Mouse (Mus musculus): ENCODE results near the gene Supt6. TPM values are rescaled to one million over a fixed set of nuclear protein-coding genes. Genes with fewer than 3 reads are reported as not detected.
A peak's percentile ranks its signal among the peaks of the same experiment; 100 is the strongest.

Supt6 gene
- polyA plus RNA-seq, 1 experiment from 2014 or later, result 11.4 TPM

GRCm38 (mm10) chr11:78166640-78167039, 79.1 kb downstream of the Supt6 start:
- H3K36me3 ChIP-seq (ENCODE audit: insufficient read depth, low read length), result no peaks in the 10 kb centered on the region; the same call in 1 of the 2 replicates
- peaks cover 20% of the 10 kb centered on the region for H3K4me1 ChIP-seq (ENCODE audit: insufficient read depth, low read depth, low read length)
- H3K9ac ChIP-seq (replicated peaks; ENCODE audit: low read depth), result no peak overlapping the region
- 59% methylated on average over 6 of the region's 6 CpGs for WGBS
- DNase-seq (ENCODE audit: low spot score), result no peak
- no peaks in the 10 kb centered on the region for H3K9me3 ChIP-seq (ENCODE audit: low read length)
- no peak for TF ChIP-seq CTCF (IDR thresholded peaks at IDR 0.05)
- no peak for TF ChIP-seq EP300 (IDR thresholded peaks at IDR 0.05)
- no peak overlapping the region for H3K4me2 ChIP-seq (replicated peaks; ENCODE audit: low read depth, low read length)
- no peak for ATAC-seq
- no peaks in the 10 kb centered on the region for H3K27me3 ChIP-seq (replicated peaks; ENCODE audit: insufficient read depth, low read length)
- H3K4me3 ChIP-seq (ENCODE audit: low read depth, low read length), result no peak overlapping the region
- peak overlapping the region; percentile 94 for H3K27ac ChIP-seq (ENCODE audit: low read length)

GRCm38 (mm10) chr11:78166161-78166560, 79.6 kb downstream of the Supt6 start:
- H3K9ac ChIP-seq (replicated peaks; ENCODE audit: low read depth), result no peak overlapping the region; the same call in 1 of the 2 replicates
- WGBS, result 40% methylated on average over 4 of the region's 4 CpGs

GRCm38 (mm10) chr11:78165761-78166109, 80.1 kb downstream of the Supt6 start:
- peak overlapping the region; percentile 72; the same call in 1 of the 2 replicates for H3K9ac ChIP-seq (replicated peaks; ENCODE audit: low read depth)
- peak overlapping the region; percentile 75 for H3K4me3 ChIP-seq (ENCODE audit: low read depth, low read length)
- 4% methylated on average over 16 of the region's 16 CpGs for WGBS
- TF ChIP-seq EP300 (IDR thresholded peaks at IDR 0.05) (peak; percentile 41), CTCF (IDR thresholded peaks at IDR 0.05) (no peak)
- H3K9me3 ChIP-seq (ENCODE audit: low read length), result no peaks in the 10 kb centered on the region
- DNase-seq (ENCODE audit: low spot score), result peak; percentile 86
- no peaks in the 10 kb centered on the region for H3K36me3 ChIP-seq (ENCODE audit: insufficient read depth, low read length)
- ATAC-seq, result peak; percentile 75
- H3K4me1 ChIP-seq (ENCODE audit: insufficient read depth, low read depth, low read length), result peaks cover 20% of the 10 kb centered on the region
- H3K4me2 ChIP-seq (replicated peaks; ENCODE audit: low read depth, low read length), result peak overlapping the region; percentile 95
- peak overlapping the region; percentile 94 for H3K27ac ChIP-seq (ENCODE audit: low read length)
- no peaks in the 10 kb centered on the region for H3K27me3 ChIP-seq (replicated peaks; ENCODE audit: insufficient read depth, low read length)

More at GRCm38 (mm10) chr11:78166161-78166560, 79.6 kb downstream of the Supt6 start:
- no peaks in the 10 kb centered on the region for H3K27me3 ChIP-seq (replicated peaks; ENCODE audit: insufficient read depth, low read length)
- peaks cover 20% of the 10 kb centered on the region for H3K4me1 ChIP-seq (ENCODE audit: insufficient read depth, low read depth, low read length)
- H3K27ac ChIP-seq (ENCODE audit: low read length), result peak overlapping the region; percentile 94
- TF ChIP-seq CTCF (IDR thresholded peaks at IDR 0.05) (no peak), EP300 (IDR thresholded peaks at IDR 0.05) (no peak)
- DNase-seq (ENCODE audit: low spot score) (no peak), ATAC-seq (no peak)
- H3K4me3 ChIP-seq (ENCODE audit: low read depth, low read length), result peak overlapping the region; percentile 75; the same call in 1 of the 2 replicates
- peak overlapping the region; percentile 95 for H3K4me2 ChIP-seq (replicated peaks; ENCODE audit: low read depth, low read length)
- H3K36me3 ChIP-seq (ENCODE audit: insufficient read depth, low read length), result no peaks in the 10 kb centered on the region
- no peaks in the 10 kb centered on the region for H3K9me3 ChIP-seq (ENCODE audit: low read length)

- ATAC-seq (peak; percentile 90), DNase-seq (ENCODE audit: low spot score) (peak; percentile 91)
- H3K4me1 ChIP-seq (ENCODE audit: insufficient read depth, low read depth, low read length), result peaks cover 20% of the 10 kb centered on the region
- H3K9ac ChIP-seq (replicated peaks; ENCODE audit: low read depth), result peak within 1 kb of the TSS; percentile 72
- H3K4me3 ChIP-seq (ENCODE audit: low read depth, low read length), result peak within 1 kb of the TSS; percentile 75
- H3K27me3 ChIP-seq (replicated peaks; ENCODE audit: insufficient read depth, low read length), result no peaks in the 10 kb centered on the region
- peak within 1 kb of the TSS; percentile 95 for H3K4me2 ChIP-seq (replicated peaks; ENCODE audit: low read depth, low read length)
- no peaks in the 10 kb centered on the region for H3K36me3 ChIP-seq (ENCODE audit: insufficient read depth, low read length)
- TF ChIP-seq CTCF (IDR thresholded peaks at IDR 0.05) (peak; percentile 49), EP300 (IDR thresholded peaks at IDR 0.05) (no peak)
- peak within 1 kb of the TSS; percentile 94 for H3K27ac ChIP-seq (ENCODE audit: low read length)
- no peaks in the 10 kb centered on the region for H3K9me3 ChIP-seq (ENCODE audit: low read length)
- WGBS, result under 1% methylated on average over 59 of the region's 78 CpGs
Observed at GRCm38 (mm10) chr11:78164924-78165760, 80.6 kb downstream of the Supt6 start, which contains the start of gene Traf4. Gene Traf4, minus strand, starts transcription at chr11:78165589.

GRCm38 (mm10) chr11:78164604-78164923, 81.2 kb downstream of the Supt6 start:
- peak overlapping the region; percentile 75 for H3K4me3 ChIP-seq (ENCODE audit: low read depth, low read length)
- H3K27me3 ChIP-seq (replicated peaks; ENCODE audit: insufficient read depth, low read length), result no peaks in the 10 kb centered on the region
- peak overlapping the region; percentile 94 for H3K27ac ChIP-seq (ENCODE audit: low read length)
- H3K4me2 ChIP-seq (replicated peaks; ENCODE audit: low read depth, low read length), result peak overlapping the region; percentile 95
- ATAC-seq (no peak), DNase-seq (ENCODE audit: low spot score) (no peak)
- H3K36me3 ChIP-seq (ENCODE audit: insufficient read depth, low read length), result no peaks in the 10 kb centered on the region
- TF ChIP-seq EP300 (IDR thresholded peaks at IDR 0.05) (no peak), CTCF (IDR thresholded peaks at IDR 0.05) (no peak)
- H3K4me1 ChIP-seq (ENCODE audit: insufficient read depth, low read depth, low read length), result peaks cover 20% of the 10 kb centered on the region
- 0% methylated on average over 14 of the region's 14 CpGs for WGBS
- H3K9me3 ChIP-seq (ENCODE audit: low read length), result no peaks in the 10 kb centered on the region
- peak overlapping the region; percentile 72 for H3K9ac ChIP-seq (replicated peaks; ENCODE audit: low read depth)

GRCm38 (mm10) chr11:78163681-78164603, 81.8 kb downstream of the Supt6 start:
- peaks cover 23% of the 10 kb centered on the region for H3K4me1 ChIP-seq (ENCODE audit: insufficient read depth, low read depth, low read length)
- peak overlapping the region; percentile 75 for H3K4me3 ChIP-seq (ENCODE audit: low read depth, low read length)
- no peak for TF ChIP-seq EP300 (IDR thresholded peaks at IDR 0.05)
- TF ChIP-seq CTCF (IDR thresholded peaks at IDR 0.05), result no peak
- H3K9ac ChIP-seq (replicated peaks; ENCODE audit: low read depth), result peak overlapping the region; percentile 72
- peak overlapping the region; percentile 95 for H3K4me2 ChIP-seq (replicated peaks; ENCODE audit: low read depth, low read length)
- DNase-seq (ENCODE audit: low spot score) (peak; percentile 85), ATAC-seq (peak; percentile 26; the same call in 1 of the 2 replicates)
- H3K36me3 ChIP-seq (ENCODE audit: insufficient read depth, low read length), result no peaks in the 10 kb centered on the region
- H3K27ac ChIP-seq (ENCODE audit: low read length), result peak overlapping the region; percentile 94
- WGBS, result 2% methylated on average over 21 of the region's 22 CpGs
- no peaks in the 10 kb centered on the region for H3K27me3 ChIP-seq (replicated peaks; ENCODE audit: insufficient read depth, low read length)
- no peaks in the 10 kb centered on the region for H3K9me3 ChIP-seq (ENCODE audit: low read length)
